Mouse (Mus musculus) small intestine, adult 2 months (tissue): ENCODE measurements at regions not wholly inside any gene's neighbourhood (a gene's known extent, or its start where the extent isn't known, plus 50 kb on each side); places are given as distances from the start of the nearest gene placed in this dataset.

Experiments used
- CTCF ChIP-seq: fragments of 200-500 bp; IDR thresholded peaks from 2 replicates; pipeline ENCODE4 v1.5.1; 2012; ENCODE audit warnings: low read depth, mild to moderate bottlenecking, control low read depth, inconsistent platforms, low read length, moderate library complexity, mixed read lengths; ENCODE audit not compliant: insufficient replicate concordance, insufficient read length; ENCODE audit errors: extremely low read depth
- POLR2A ChIP-seq: fragments of 200-500 bp; IDR thresholded peaks from 2 replicates; pipeline ENCODE4 v1.6.1; 2012; ENCODE audit warnings: low read depth, mild to moderate bottlenecking, control low read depth, inconsistent platforms, low read length, moderate library complexity

DNA sequence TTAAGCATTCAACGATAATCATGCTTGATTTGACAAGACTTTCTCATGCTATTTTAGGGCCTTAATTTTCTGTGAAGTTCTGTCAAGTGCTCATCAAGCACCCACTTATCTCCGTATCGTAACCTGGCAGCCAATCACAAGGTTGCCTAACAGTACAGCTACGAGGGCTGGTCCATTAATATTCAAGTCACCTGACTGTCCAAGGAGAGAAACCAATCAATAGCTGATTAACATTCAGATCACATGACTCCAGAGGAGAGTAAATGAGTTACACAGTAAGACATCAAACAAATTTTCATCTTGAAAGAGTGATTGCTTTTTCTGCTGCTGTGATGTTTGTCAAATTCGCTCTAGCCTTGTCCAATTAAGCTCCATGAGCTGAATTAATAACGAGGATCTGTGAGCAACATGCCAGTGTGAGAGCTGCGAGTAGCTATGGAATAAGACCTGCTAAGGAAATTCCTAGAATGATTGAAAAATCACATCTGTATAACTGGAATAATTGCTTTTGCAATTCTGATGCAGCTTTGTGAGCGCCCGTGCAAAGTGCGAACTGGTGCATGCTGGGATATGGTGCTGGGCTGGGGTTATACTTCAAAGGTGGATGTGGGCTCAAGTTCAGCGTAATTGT, 181.9 kb upstream of the Tle1 start:
- TF ChIP-seq CTCF, result no peak
- no peak for TF ChIP-seq POLR2A
